Mouse (Mus musculus): Measurements from ENCODE around the gene G0s2. TPM values are rescaled to one million over a fixed set of nuclear protein-coding genes. Genes with fewer than 3 reads are reported as not detected.

The G0s2 gene
- polyA plus RNA-seq, 1 experiment from 2014 or later, result 3.6 TPM

GRCm38 (mm10) chr1:193243571-193244193 is 29.3 kb downstream of the G0s2 start:
- Histone ChIP-seq H3K27me3 (replicated peaks; ENCODE audit: control insufficient read depth, insufficient read depth, low read length) (no peaks in the 10 kb centered on the region), H3K9me3 (ENCODE audit: control insufficient read depth, low read length) (no peaks in the 10 kb centered on the region), H3K4me2 (ENCODE audit: low read length) (no peak overlapping the region), H3K9ac (replicated peaks; ENCODE audit: low read depth, low read length) (no peak overlapping the region), H3K4me1 (replicated peaks; ENCODE audit: control insufficient read depth, insufficient read depth, low read length) (peaks cover 12% of the 10 kb centered on the region), H3K27ac (ENCODE audit: low read length) (peak overlapping the region; percentile 60; the same call in 1 of the 2 replicates), H3K36me3 (ENCODE audit: control insufficient read depth, insufficient read depth) (no peaks in the 10 kb centered on the region), H3K4me3 (replicated peaks; ENCODE audit: low read length) (no peak overlapping the region)
- 56% methylated on average over 10 of the region's 10 CpGs for WGBS
- peak; percentile 68 for ATAC-seq

GRCm38 (mm10) chr1:193242863-193243262 is 30.2 kb downstream of the G0s2 start:
- no peak overlapping the region for H3K4me2 ChIP-seq (ENCODE audit: low read length)
- WGBS, result 43% methylated on average over 4 of the region's 4 CpGs
- H3K27ac ChIP-seq (ENCODE audit: low read length), result 0 out of 2 replicates have a peak overlapping the region, but pooled peaks have one; percentile 4

GRCm38 (mm10) chr1:193242238-193242637 is 30.8 kb downstream of the G0s2 start:
- peak; percentile 65 for ATAC-seq
- Histone ChIP-seq H3K4me1 (replicated peaks; ENCODE audit: control insufficient read depth, insufficient read depth, low read length) (peaks cover 12% of the 10 kb centered on the region), H3K4me2 (ENCODE audit: low read length) (no peak overlapping the region), H3K9me3 (ENCODE audit: control insufficient read depth, low read length) (no peaks in the 10 kb centered on the region), H3K4me3 (replicated peaks; ENCODE audit: low read length) (no peak overlapping the region), H3K9ac (replicated peaks; ENCODE audit: low read depth, low read length) (no peak overlapping the region), H3K27ac (ENCODE audit: low read length) (no peak overlapping the region), H3K36me3 (ENCODE audit: control insufficient read depth, insufficient read depth) (no peaks in the 10 kb centered on the region), H3K27me3 (replicated peaks; ENCODE audit: control insufficient read depth, insufficient read depth, low read length) (no peaks in the 10 kb centered on the region)
- WGBS, result 50% methylated on average over 8 of the region's 8 CpGs

More at GRCm38 (mm10) chr1:193242863-193243262, 30.2 kb downstream of the G0s2 start:
- peaks cover 12% of the 10 kb centered on the region for H3K4me1 ChIP-seq (replicated peaks; ENCODE audit: control insufficient read depth, insufficient read depth, low read length)
- no peaks in the 10 kb centered on the region for H3K9me3 ChIP-seq (ENCODE audit: control insufficient read depth, low read length)
- H3K27me3 ChIP-seq (replicated peaks; ENCODE audit: control insufficient read depth, insufficient read depth, low read length), result no peaks in the 10 kb centered on the region
- ATAC-seq, result no peak
- no peak overlapping the region for H3K9ac ChIP-seq (replicated peaks; ENCODE audit: low read depth, low read length)
- no peak overlapping the region for H3K4me3 ChIP-seq (replicated peaks; ENCODE audit: low read length)
- H3K36me3 ChIP-seq (ENCODE audit: control insufficient read depth, insufficient read depth), result no peaks in the 10 kb centered on the region

- H3K9me3 ChIP-seq (ENCODE audit: control insufficient read depth, low read length), result no peaks in the 10 kb centered on the region
- H3K27me3 ChIP-seq (replicated peaks; ENCODE audit: control insufficient read depth, insufficient read depth, low read length), result no peaks in the 10 kb centered on the region
- ATAC-seq, result no peak
- H3K9ac ChIP-seq (replicated peaks; ENCODE audit: low read depth, low read length), result no peak overlapping the region
- H3K36me3 ChIP-seq (ENCODE audit: control insufficient read depth, insufficient read depth), result no peaks in the 10 kb centered on the region
- H3K4me1 ChIP-seq (replicated peaks; ENCODE audit: control insufficient read depth, insufficient read depth, low read length), result peaks cover 12% of the 10 kb centered on the region
- H3K4me3 ChIP-seq (replicated peaks; ENCODE audit: low read length), result no peak overlapping the region
- 95% methylated on average over 4 of the region's 4 CpGs for WGBS
- no peak overlapping the region for H3K4me2 ChIP-seq (ENCODE audit: low read length)
- H3K27ac ChIP-seq (ENCODE audit: low read length), result no peak overlapping the region
Observed at GRCm38 (mm10) chr1:193241436-193241835, 31.6 kb downstream of the G0s2 start.

GRCm38 (mm10) chr1:193238426-193238825 is 34.6 kb downstream of the G0s2 start:
- peaks cover 12% of the 10 kb centered on the region for H3K4me1 ChIP-seq (replicated peaks; ENCODE audit: control insufficient read depth, insufficient read depth, low read length)
- H3K9ac ChIP-seq (replicated peaks; ENCODE audit: low read depth, low read length), result no peak overlapping the region
- H3K4me3 ChIP-seq (replicated peaks; ENCODE audit: low read length), result no peak overlapping the region
- no peaks in the 10 kb centered on the region for H3K27me3 ChIP-seq (replicated peaks; ENCODE audit: control insufficient read depth, insufficient read depth, low read length)
- no peaks in the 10 kb centered on the region for H3K36me3 ChIP-seq (ENCODE audit: control insufficient read depth, insufficient read depth)
- H3K27ac ChIP-seq (ENCODE audit: low read length), result no peak overlapping the region
- ATAC-seq, result peak; percentile 47; the same call in 1 of the 2 replicates
- 56% methylated on average over 4 of the region's 4 CpGs for WGBS
- H3K4me2 ChIP-seq (ENCODE audit: low read length), result no peak overlapping the region
- H3K9me3 ChIP-seq (ENCODE audit: control insufficient read depth, low read length), result no peaks in the 10 kb centered on the region

GRCm38 (mm10) chr1:193234930-193235329 is 38.1 kb downstream of the G0s2 start:
- WGBS, result 91% methylated on average over 7 of the region's 7 CpGs

GRCm38 (mm10) chr1:193234130-193234645 is 38.8 kb downstream of the G0s2 start:
- Histone ChIP-seq H3K4me3 (replicated peaks; ENCODE audit: low read length) (no peak overlapping the region), H3K36me3 (ENCODE audit: control insufficient read depth, insufficient read depth) (no peaks in the 10 kb centered on the region), H3K9ac (replicated peaks; ENCODE audit: low read depth, low read length) (no peak overlapping the region), H3K27ac (ENCODE audit: low read length) (no peak overlapping the region), H3K27me3 (replicated peaks; ENCODE audit: control insufficient read depth, insufficient read depth, low read length) (no peaks in the 10 kb centered on the region), H3K9me3 (ENCODE audit: control insufficient read depth, low read length) (no peaks in the 10 kb centered on the region), H3K4me1 (replicated peaks; ENCODE audit: control insufficient read depth, insufficient read depth, low read length) (no peaks in the 10 kb centered on the region), H3K4me2 (ENCODE audit: low read length) (no peak overlapping the region)
- WGBS, result 95% methylated on average over 2 of the region's 2 CpGs
- ATAC-seq, result no peak

More at GRCm38 (mm10) chr1:193234930-193235329, 38.1 kb downstream of the G0s2 start:
- H3K9ac ChIP-seq (replicated peaks; ENCODE audit: low read depth, low read length), result no peak overlapping the region
- H3K9me3 ChIP-seq (ENCODE audit: control insufficient read depth, low read length), result no peaks in the 10 kb centered on the region
- ATAC-seq, result no peak
- H3K4me3 ChIP-seq (replicated peaks; ENCODE audit: low read length), result no peak overlapping the region
- no peak overlapping the region for H3K4me2 ChIP-seq (ENCODE audit: low read length)
- H3K27me3 ChIP-seq (replicated peaks; ENCODE audit: control insufficient read depth, insufficient read depth, low read length), result no peaks in the 10 kb centered on the region
- no peaks in the 10 kb centered on the region for H3K4me1 ChIP-seq (replicated peaks; ENCODE audit: control insufficient read depth, insufficient read depth, low read length)
- no peaks in the 10 kb centered on the region for H3K36me3 ChIP-seq (ENCODE audit: control insufficient read depth, insufficient read depth)
- no peak overlapping the region for H3K27ac ChIP-seq (ENCODE audit: low read length)

- Histone ChIP-seq H3K27me3 (replicated peaks; ENCODE audit: control insufficient read depth, insufficient read depth, low read length) (no peaks in the 10 kb centered on the region), H3K4me3 (replicated peaks; ENCODE audit: low read length) (no peak overlapping the region), H3K9ac (replicated peaks; ENCODE audit: low read depth, low read length) (no peak overlapping the region), H3K27ac (ENCODE audit: low read length) (no peak overlapping the region), H3K4me2 (ENCODE audit: low read length) (no peak overlapping the region), H3K36me3 (ENCODE audit: control insufficient read depth, insufficient read depth) (no peaks in the 10 kb centered on the region), H3K4me1 (replicated peaks; ENCODE audit: control insufficient read depth, insufficient read depth, low read length) (no peaks in the 10 kb centered on the region), H3K9me3 (ENCODE audit: control insufficient read depth, low read length) (no peaks in the 10 kb centered on the region)
- WGBS, result 88% methylated on average over 2 of the region's 2 CpGs
- ATAC-seq, result no peak
Observed at GRCm38 (mm10) chr1:193232732-193233131, 40.3 kb downstream of the G0s2 start.

GRCm38 (mm10) chr1:193230935-193231334 is 42.1 kb downstream of the G0s2 start:
- no peak overlapping the region for H3K27ac ChIP-seq (ENCODE audit: low read length)
- 74% methylated on average over 5 of the region's 5 CpGs for WGBS
- no peak overlapping the region for H3K4me3 ChIP-seq (replicated peaks; ENCODE audit: low read length)
- no peak for ATAC-seq
- H3K36me3 ChIP-seq (ENCODE audit: control insufficient read depth, insufficient read depth), result no peaks in the 10 kb centered on the region
- no peaks in the 10 kb centered on the region for H3K27me3 ChIP-seq (replicated peaks; ENCODE audit: control insufficient read depth, insufficient read depth, low read length)
- H3K4me1 ChIP-seq (replicated peaks; ENCODE audit: control insufficient read depth, insufficient read depth, low read length), result no peaks in the 10 kb centered on the region
- H3K9ac ChIP-seq (replicated peaks; ENCODE audit: low read depth, low read length), result no peak overlapping the region
- no peaks in the 10 kb centered on the region for H3K9me3 ChIP-seq (ENCODE audit: control insufficient read depth, low read length)
- no peak overlapping the region for H3K4me2 ChIP-seq (ENCODE audit: low read length)

Data from forebrain, embryonic 16.5 days (tissue).